Mouse (Mus musculus) bone marrow, adult 2 months (tissue): ENCODE measurements around the gene Krt32.

ENCODE experiments used
- CTCF ChIP-seq: fragments of 200-500 bp; IDR thresholded peaks from 2 replicates; pipeline ENCODE4 v1.5.1; 2011; ENCODE audit warnings: low read length, control low read depth; ENCODE audit not compliant: control insufficient read depth, insufficient read depth
- POLR2A ChIP-seq: fragments of 200-500 bp; IDR thresholded peaks from 2 replicates; pipeline ENCODE4 v1.6.1; 2011; ENCODE audit warnings: low read depth, mild to moderate bottlenecking, control low read depth, low read length, borderline replicate concordance; ENCODE audit not compliant: control insufficient read depth

DNA sequence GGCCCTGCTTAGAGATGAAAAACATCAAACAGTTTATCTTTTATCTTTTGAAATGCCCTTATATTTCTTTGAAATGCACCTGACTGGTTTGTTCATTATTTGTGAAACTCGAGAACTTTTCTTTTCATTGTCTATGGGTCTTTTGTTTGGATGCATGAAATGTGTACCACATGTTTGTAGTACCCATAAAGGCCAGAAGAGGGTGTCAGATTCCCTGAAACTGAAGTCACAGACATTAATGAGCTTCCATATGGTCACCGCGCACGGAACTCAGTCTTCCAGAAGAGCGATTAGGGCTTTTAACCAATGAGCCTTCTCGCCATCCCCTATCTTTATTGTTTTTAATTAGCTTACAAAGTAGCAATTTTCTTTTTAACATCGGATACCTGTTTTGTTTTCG, 29.2 kb downstream of the Krt32 start:
- TF ChIP-seq POLR2A, result no peak
- TF ChIP-seq CTCF, result no peak
